Mouse (Mus musculus) heart, adult 2 months (tissue): ENCODE measurements around the gene Med27. TPM values are rescaled to one million over a fixed set of nuclear protein-coding genes. Genes with fewer than 3 reads are reported as not detected.
A peak's percentile ranks its signal among the peaks of the same experiment; 100 is the strongest.

Experiments used
- DNase-seq, 2 experiments: peaks; one replicate each; pipeline ENCODE4 v3.0.0; 2021
- H3K27ac ChIP-seq: fragments of 200-600 bp; 2 replicates; pipeline ENCODE4 v1.8.1; 2022
- H3K27me3 ChIP-seq: fragments of 200-500 bp; 2 replicates; pipeline ENCODE4 v1.6.1; 2012; ENCODE audit warnings: mild to moderate bottlenecking, low read length, inconsistent platforms, mixed read lengths; ENCODE audit not compliant: control insufficient read depth, insufficient read depth
- H3K36me3 ChIP-seq: fragments of 200-500 bp; 2 replicates; pipeline ENCODE4 v1.6.1; 2012; ENCODE audit warnings: low read length, inconsistent platforms; ENCODE audit not compliant: control insufficient read depth, insufficient read depth
- H3K4me1 ChIP-seq: fragments of 200-500 bp; 2 replicates; pipeline ENCODE4 v1.6.1; 2011; ENCODE audit warnings: low read length; ENCODE audit not compliant: control insufficient read depth, insufficient read depth
- H3K4me3 ChIP-seq: fragments of 200-600 bp; 2 replicates; pipeline ENCODE4 v1.8.1; 2022
- H3K79me2 ChIP-seq: fragments of 200-500 bp; replicated peaks from 2 replicates; pipeline ENCODE4 v1.6.1; 2012; ENCODE audit warnings: mild to moderate bottlenecking, inconsistent platforms, low read length, moderate library complexity, mixed read lengths; ENCODE audit not compliant: control insufficient read depth, insufficient read depth
- H3K9ac ChIP-seq: fragments of 200-500 bp; 2 replicates; pipeline ENCODE4 v1.6.1; 2012; ENCODE audit warnings: low read depth, mild to moderate bottlenecking, control low read depth, inconsistent platforms, low read length, mixed read lengths
- CTCF ChIP-seq: fragments of 200-600 bp; IDR thresholded peaks from 2 replicates; pipeline ENCODE4 v1.8.1; 2022; ENCODE audit warnings: antibody characterized with exemption, mild to moderate bottlenecking, moderate library complexity
- EP300 ChIP-seq: fragments of 200-500 bp; IDR thresholded peaks from 2 replicates; pipeline ENCODE4 v1.6.1; 2011; ENCODE audit warnings: low read depth, low read length, control low read depth; ENCODE audit not compliant: insufficient read depth
- POLR2A ChIP-seq: fragments of 200-500 bp; IDR thresholded peaks from 2 replicates; pipeline ENCODE4 v1.6.1; 2011; ENCODE audit warnings: mild to moderate bottlenecking, low read depth, low read length, control low read depth; ENCODE audit not compliant: insufficient read depth
- WGBS: fragments of 180-500 bp; shearing (Covaris S2); methylation state at CpG from one replicate; pipeline ENCODE4 v1.1.7; 2018; 5-methylcytosine and 5-hydroxymethylcytosine counted together
- intact Hi-C: fragments of 180-260 bp; cut with DNase I; formaldehyde crosslinking; loops from one replicate; pipeline ENCODE4 v1.15.1; 2025
- polyA plus RNA-seq: library from polyadenylated mRNA; depleted of rRNA; stranded (reverse); fragments of >200 nt; gene quantifications from 2 replicates; pipeline ENCODE4 v1.2.3, GENCODE M21; 2012
- total RNA-seq, 2 experiments: library from RNA; stranded (reverse); gene quantifications; 2 replicates each; pipeline ENCODE4 v1.2.3; 2021

Gene Med27
- total and polyA plus RNA-seq, 3 experiments, result 15.3 to 24.0 (median 17.2) TPM

GRCm38 (mm10) chr2:29461841-29462240 lies 115.2 kb downstream of the Med27 start:
- no peak overlapping the region for H3K4me3 ChIP-seq
- H3K27ac ChIP-seq, result no peak overlapping the region
- no peaks in the 10 kb centered on the region for H3K79me2 ChIP-seq
- H3K4me1 ChIP-seq, result peaks cover 10% of the 10 kb centered on the region
- no peaks in the 10 kb centered on the region for H3K27me3 ChIP-seq
- no peak for TF ChIP-seq POLR2A
- TF ChIP-seq CTCF, result no peak
- 85% methylated on average over 2 of the region's 2 CpGs for WGBS
- no peaks in the 10 kb centered on the region for H3K36me3 ChIP-seq
- intact Hi-C loops, result no loop called here
- no peak overlapping the region for H3K9ac ChIP-seq
- DNase-seq, result no peak

GRCm38 (mm10) chr2:29463039-29463585 lies 116.5 kb downstream of the Med27 start:
- Histone ChIP-seq H3K4me3 (no peak overlapping the region), H3K79me2 (no peaks in the 10 kb centered on the region), H3K9ac (no peak overlapping the region), H3K27me3 (no peaks in the 10 kb centered on the region), H3K4me1 (peaks cover 10% of the 10 kb centered on the region), H3K36me3 (no peaks in the 10 kb centered on the region), H3K27ac (no peak overlapping the region)
- TF ChIP-seq CTCF (no peak), EP300 (0 out of 2 replicates have a peak, but pooled peaks have one; percentile 31)
- WGBS, result 72% methylated on average over 6 of the region's 6 CpGs
- DNase-seq, result no peak
- intact Hi-C loops, result no loop called here

GRCm38 (mm10) chr2:29464851-29465648 lies 118.4 kb downstream of the Med27 start:
- intact Hi-C loops, result no loop called here
- H3K4me3 ChIP-seq, result no peak overlapping the region
- TF ChIP-seq CTCF (no peak), POLR2A (no peak), EP300 (no peak)
- no peaks in the 10 kb centered on the region for H3K79me2 ChIP-seq
- no peak for DNase-seq
- H3K9ac ChIP-seq, result no peak overlapping the region
- peaks cover 10% of the 10 kb centered on the region for H3K4me1 ChIP-seq
- no peak overlapping the region for H3K27ac ChIP-seq
- no peaks in the 10 kb centered on the region for H3K27me3 ChIP-seq
- 64% methylated on average over 9 of the region's 9 CpGs for WGBS
- no peaks in the 10 kb centered on the region for H3K36me3 ChIP-seq

GRCm38 (mm10) chr2:29465649-29466137 lies 119.1 kb downstream of the Med27 start:
- Histone ChIP-seq H3K36me3 (no peaks in the 10 kb centered on the region), H3K27ac (no peak overlapping the region), H3K79me2 (no peaks in the 10 kb centered on the region), H3K4me1 (peaks cover 10% of the 10 kb centered on the region), H3K27me3 (no peaks in the 10 kb centered on the region), H3K4me3 (no peak overlapping the region), H3K9ac (no peak overlapping the region)
- DNase-seq, result no peak
- no peak for TF ChIP-seq EP300
- TF ChIP-seq POLR2A, result no peak
- TF ChIP-seq CTCF, result no peak
- intact Hi-C loops, result no loop called here
- WGBS, result 78% methylated on average over 3 of the region's 3 CpGs

GRCm38 (mm10) chr2:29466396-29466795 lies 119.8 kb downstream of the Med27 start:
- Histone ChIP-seq H3K4me1 (peaks cover 10% of the 10 kb centered on the region), H3K79me2 (no peaks in the 10 kb centered on the region), H3K9ac (no peak overlapping the region), H3K27ac (no peak overlapping the region), H3K36me3 (no peaks in the 10 kb centered on the region), H3K4me3 (no peak overlapping the region), H3K27me3 (no peaks in the 10 kb centered on the region)
- intact Hi-C loops, result no loop called here
- peak in 1 of 2 experiments; percentile 16 for DNase-seq
- TF ChIP-seq POLR2A, result no peak
- TF ChIP-seq CTCF, result no peak
- no peak for TF ChIP-seq EP300
- WGBS, result 36% methylated on average over 4 of the region's 4 CpGs

- no peaks in the 10 kb centered on the region for H3K36me3 ChIP-seq
- intact Hi-C loops, result no loop called here
Observed at GRCm38 (mm10) chr2:29468517-29468936, 121.9 kb downstream of the Med27 start.

More at GRCm38 (mm10) chr2:29468517-29468936, 121.9 kb downstream of the Med27 start:
- TF ChIP-seq CTCF, result no peak
- TF ChIP-seq EP300, result no peak
- no peak for TF ChIP-seq POLR2A
- Histone ChIP-seq H3K4me3 (no peak overlapping the region), H3K27me3 (no peaks in the 10 kb centered on the region), H3K9ac (no peak overlapping the region), H3K79me2 (no peaks in the 10 kb centered on the region), H3K4me1 (peaks cover 8% of the 10 kb centered on the region), H3K27ac (no peak overlapping the region)
- 93% methylated on average over 15 of the region's 15 CpGs for whole genome bisulfite sequencing
- DNase-seq, result no peak
